Mouse (Mus musculus) adrenal gland, adult 2 months (tissue): ENCODE results near the gene 1700017B05Rik. TPM values are rescaled to one million over a fixed set of nuclear protein-coding genes. Genes with fewer than 3 reads are reported as not detected.
"Not testable (repeated sequence)": the region's sequence is repeated elsewhere in the genome, so short reads cannot be mapped to it uniquely, and the experiment has no call there.

Experiments used
- DNase-seq: peaks from one replicate; pipeline ENCODE4 v3.0.0; 2021
- polyA plus RNA-seq: library from polyadenylated mRNA; depleted of rRNA; stranded (reverse); fragments of >200 nt; gene quantifications from 2 replicates; pipeline ENCODE4 v1.2.3, GENCODE M21; 2012; rRNA removed
- total RNA-seq, 2 experiments: library from RNA; stranded (reverse); gene quantifications; 2 replicates each; pipeline ENCODE4 v1.2.3; 2021

Gene 1700017B05Rik
- total and polyA plus RNA-seq, 3 experiments, result 40.5 to 53.8 (median 42.8) TPM

DNA sequence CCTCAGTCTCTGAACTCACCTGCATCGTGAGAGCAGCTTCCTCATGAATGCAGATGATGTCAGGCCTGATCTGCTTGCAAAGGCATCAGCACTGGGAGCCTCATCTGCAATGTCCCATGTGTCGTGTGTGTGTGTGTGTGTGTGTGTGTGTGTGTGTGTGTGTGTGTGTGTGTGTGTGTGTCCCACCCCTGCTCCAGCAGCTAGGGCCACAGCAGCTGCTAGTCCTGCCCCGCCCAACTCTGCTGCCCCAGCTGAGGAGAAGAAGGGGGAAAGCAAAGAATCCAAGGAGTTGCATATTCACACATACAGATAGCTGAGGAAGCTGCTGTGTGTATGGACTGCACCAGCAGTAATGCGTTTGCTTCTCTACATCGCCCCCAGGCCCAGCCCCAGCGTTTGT is 45.2 kb downstream of the 1700017B05Rik start:
- no peak for DNase-seq

DNA sequence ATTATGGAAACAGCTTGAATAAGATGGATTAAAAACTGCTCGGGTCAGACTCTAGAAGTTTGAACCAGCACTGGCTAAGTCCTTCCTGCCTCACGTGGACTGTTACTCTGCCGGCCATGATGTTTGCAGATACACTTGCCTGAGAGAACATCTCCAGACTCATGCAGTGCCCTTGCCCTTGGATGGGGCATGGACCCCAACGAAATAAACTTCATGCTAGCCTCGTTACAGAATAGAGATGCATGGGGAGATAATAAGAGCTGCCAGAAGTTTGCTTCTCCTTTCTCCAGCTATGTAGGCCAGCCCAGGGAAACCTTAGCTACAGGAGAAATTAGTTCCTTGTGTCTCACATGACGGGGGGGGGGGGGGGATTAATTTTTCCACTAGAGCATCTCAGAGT is 47.9 kb downstream of the 1700017B05Rik start:
- DNase-seq, result no peak

DNA sequence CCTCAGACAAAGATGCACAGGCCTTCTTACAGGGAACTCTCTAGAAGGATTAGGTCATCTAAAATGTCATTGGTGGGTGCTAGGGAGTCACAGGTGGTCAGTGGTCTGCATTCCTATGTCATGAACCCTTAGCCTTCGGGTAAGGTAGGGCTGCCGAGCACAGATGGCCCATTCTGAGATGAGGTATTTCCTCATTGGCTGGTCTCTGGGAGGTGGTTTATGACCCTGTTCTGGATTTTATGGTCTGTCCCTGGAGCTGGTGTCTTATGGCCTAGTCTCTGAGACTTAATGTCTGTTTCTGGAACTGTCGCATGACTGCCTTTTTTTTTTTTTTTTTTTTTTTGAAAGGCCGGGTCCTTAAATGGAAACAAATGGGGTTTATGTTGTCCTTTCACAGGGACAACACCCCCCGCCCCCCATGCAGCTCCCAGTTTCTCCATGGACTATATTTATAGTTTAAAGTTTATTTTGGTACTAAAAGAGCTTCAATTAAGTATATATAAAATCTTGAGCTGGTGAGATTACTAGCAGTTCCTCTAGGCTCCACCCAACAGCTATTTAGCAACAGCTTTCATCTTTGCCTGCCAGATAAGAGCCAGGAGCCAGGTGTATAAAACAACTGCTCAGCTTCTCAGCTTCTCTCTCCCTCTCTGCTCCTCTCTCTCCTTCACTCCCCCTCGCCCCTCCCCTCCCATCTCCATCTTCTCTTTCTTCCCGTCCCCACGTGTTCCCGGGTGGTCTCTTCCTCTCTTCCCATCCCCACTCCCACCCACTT is 49.8 kb downstream of the 1700017B05Rik start:
- DNase-seq, result no peak

DNA sequence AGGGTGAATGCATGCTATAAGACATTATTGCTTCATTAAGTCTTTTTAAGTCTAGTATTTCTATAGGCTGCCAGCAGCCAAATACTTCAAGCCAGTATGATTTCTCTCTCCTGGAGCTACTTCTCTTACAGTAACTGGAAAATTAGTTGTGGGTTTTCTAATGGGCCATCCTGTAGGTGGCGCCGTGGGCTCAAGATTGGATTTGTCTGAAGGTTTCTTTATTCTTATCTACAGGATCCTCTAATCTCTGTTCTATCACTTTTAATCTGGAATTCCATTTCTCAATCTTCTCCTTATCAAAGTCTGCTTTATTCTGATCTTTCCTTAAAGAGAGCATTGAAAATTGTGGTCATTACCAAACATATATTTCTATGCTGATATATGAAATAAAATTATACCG is 53.1 kb downstream of the 1700017B05Rik start:
- peak; percentile 28 for DNase-seq

DNA sequence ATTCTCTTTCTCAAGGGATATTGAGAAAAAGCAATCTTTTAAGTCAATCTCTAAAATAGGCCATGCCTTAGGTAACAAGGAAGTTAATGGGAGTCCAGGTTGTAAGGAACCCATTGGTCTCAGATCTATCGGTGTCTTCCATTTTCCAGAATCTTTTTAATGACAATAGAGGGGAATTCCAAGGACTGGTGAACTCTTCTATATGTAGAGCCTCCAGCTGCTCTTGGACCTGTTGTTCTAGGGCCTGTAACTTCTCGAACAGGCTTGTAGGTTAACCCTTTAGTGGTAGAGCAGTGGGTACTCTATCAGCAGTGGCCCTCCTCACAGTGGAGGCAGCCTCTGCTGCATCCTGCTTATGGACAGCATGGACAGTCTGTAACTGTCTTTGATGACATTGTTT is 55.5 kb downstream of the 1700017B05Rik start:
- no peak for DNase-seq

DNA sequence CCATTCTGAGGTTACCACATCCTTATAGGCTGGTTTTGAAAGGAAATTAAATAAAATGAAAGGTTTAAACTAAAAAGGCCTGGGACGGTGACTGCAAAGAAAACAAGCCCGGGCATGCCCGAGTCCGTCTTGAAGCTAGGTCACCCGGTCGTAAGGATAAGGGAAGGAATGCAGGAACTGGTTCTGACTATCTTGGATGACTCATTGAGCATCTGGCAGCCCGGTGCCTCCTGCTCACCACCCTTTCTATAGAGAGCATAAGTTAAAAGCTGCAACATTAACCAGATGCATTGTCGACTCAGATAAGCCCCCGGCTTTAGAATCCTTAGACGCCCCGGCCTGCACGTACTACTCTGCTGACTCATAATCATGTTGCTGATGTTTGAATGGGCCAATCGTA is 58.8 kb downstream of the 1700017B05Rik start:
- not testable (repeated sequence) for DNase-seq

Other genes starting within 250 kb of the 1700017B05Rik start
- 10 to 100 TPM; 46.2 to 49.2 TPM for gene Sin3a, start 190.6 kb downstream of the 1700017B05Rik start, total RNA-seq
- 71.0 and 101 TPM in 2 replicates for gene Sin3a, start 190.6 kb downstream of the 1700017B05Rik start, polyA plus RNA-seq
- 100 to 1,000 TPM in 1 of 2 experiments, 10 to 100 TPM in 1; 93.3 to 141 TPM for gene Man2c1, start 131.9 kb downstream of the 1700017B05Rik start, total RNA-seq
- 352 and 416 TPM in 2 replicates for gene Man2c1, start 131.9 kb downstream of the 1700017B05Rik start, polyA plus RNA-seq
- gene Neil1, start 114.3 kb downstream of the 1700017B05Rik start, total RNA-seq, result 10 to 100 TPM; 10.3 TPM
- gene Neil1, start 114.3 kb downstream of the 1700017B05Rik start, polyA plus RNA-seq, result 17.7 and 22.5 TPM in 2 replicates
- gene Commd4, start 104.3 kb downstream of the 1700017B05Rik start, total RNA-seq, result 10 to 100 TPM; 47.5 to 59.8 TPM
- 176 and 182 TPM in 2 replicates for gene Commd4, start 104.3 kb downstream of the 1700017B05Rik start, polyA plus RNA-seq
- gene Trcg1, start 26.1 kb downstream of the 1700017B05Rik start, total RNA-seq, result not detected
- not detected in 2 replicates for gene Trcg1, start 26.1 kb downstream of the 1700017B05Rik start, polyA plus RNA-seq
- gene Ppcdc, start 177.5 kb upstream of the 1700017B05Rik start, total RNA-seq, result 10 to 100 TPM; 21.7 to 21.9 TPM
- 38.0 and 43.9 TPM in 2 replicates for gene Ppcdc, start 177.5 kb upstream of the 1700017B05Rik start, polyA plus RNA-seq
- gene Scamp5, start 205.4 kb upstream of the 1700017B05Rik start, total RNA-seq, result 10 to 100 TPM in 1 of 2 experiments, 1 to 10 TPM in 1; 8.4 to 18.1 TPM
- gene Scamp5, start 205.4 kb upstream of the 1700017B05Rik start, polyA plus RNA-seq, result 21.0 and 21.7 TPM in 2 replicates
- gene Rpp25, start 241.4 kb upstream of the 1700017B05Rik start, total RNA-seq, result 1 to 10 TPM; 1.6 to 5.8 TPM
- gene Rpp25, start 241.4 kb upstream of the 1700017B05Rik start, polyA plus RNA-seq, result 6.1 and 6.3 TPM in 2 replicates